Mouse (Mus musculus) liver, embryonic 14.5 days (tissue): ENCODE data around the gene Chac1.

ENCODE experiments used
- CTCF ChIP-seq: IDR thresholded peaks from 2 replicates; pipeline ENCODE4 v1.5.1; 2016; ENCODE audit warnings: antibody characterized with exemption, low read depth, control low read depth
- EP300 ChIP-seq: IDR thresholded peaks from 2 replicates; pipeline ENCODE4 v1.6.1; 2016; ENCODE audit warnings: antibody characterized with exemption, low read depth

DNA sequence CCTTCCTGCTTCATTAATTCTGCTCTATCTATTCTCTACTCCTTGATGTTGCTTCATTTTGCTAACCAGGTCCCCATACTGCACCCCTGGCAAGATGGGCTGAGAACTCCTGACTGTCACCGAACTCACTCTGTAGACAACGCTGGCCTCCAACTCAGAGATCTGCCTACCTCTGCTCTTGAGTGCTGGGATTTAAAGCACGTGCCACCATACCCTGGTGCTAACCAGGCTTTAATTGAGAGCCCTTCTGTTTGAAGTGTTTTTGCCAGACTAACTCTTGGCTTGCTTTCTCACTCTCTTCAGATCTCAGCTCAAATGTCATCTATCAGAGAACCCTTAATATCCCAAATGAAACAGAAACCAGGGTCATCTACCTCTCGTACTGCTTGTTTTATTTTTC is 39.0 kb downstream of the Chac1 start:
- TF ChIP-seq CTCF (no peak), EP300 (no peak)
